Mouse (Mus musculus) right cerebral cortex, adult 2 months (tissue): ENCODE measurements around the gene Vps25.
A peak's percentile ranks its signal among the peaks of the same experiment; 100 is the strongest.

Experiments
- DNase-seq, 2 experiments: peaks; one replicate each; pipeline ENCODE4 v3.0.0; 2021 to 2022; ENCODE audit warnings: low spot score in 2 of 2

Gene Vps25

DNA sequence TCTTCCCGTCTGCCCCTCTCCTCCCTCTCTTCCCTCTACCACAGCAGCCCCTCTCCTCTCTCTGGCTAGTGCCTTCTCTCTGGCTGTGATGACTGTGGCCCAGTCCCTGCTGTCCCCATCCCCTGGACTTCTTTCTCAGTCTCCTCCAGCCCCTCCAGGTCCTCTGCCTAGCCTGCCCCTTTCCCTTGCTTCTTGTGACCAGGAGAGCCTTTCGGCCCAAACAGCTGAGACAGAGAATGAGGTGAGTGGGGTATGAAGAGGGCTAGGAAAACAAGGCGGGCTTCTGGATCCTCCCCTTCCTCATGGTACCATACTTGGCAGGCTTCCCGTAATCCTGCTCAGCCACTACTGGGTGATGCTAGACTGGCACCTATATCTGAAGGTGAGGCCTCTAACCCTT lies 21.8 kb downstream of the Vps25 start:
- no peak for DNase-seq

DNA sequence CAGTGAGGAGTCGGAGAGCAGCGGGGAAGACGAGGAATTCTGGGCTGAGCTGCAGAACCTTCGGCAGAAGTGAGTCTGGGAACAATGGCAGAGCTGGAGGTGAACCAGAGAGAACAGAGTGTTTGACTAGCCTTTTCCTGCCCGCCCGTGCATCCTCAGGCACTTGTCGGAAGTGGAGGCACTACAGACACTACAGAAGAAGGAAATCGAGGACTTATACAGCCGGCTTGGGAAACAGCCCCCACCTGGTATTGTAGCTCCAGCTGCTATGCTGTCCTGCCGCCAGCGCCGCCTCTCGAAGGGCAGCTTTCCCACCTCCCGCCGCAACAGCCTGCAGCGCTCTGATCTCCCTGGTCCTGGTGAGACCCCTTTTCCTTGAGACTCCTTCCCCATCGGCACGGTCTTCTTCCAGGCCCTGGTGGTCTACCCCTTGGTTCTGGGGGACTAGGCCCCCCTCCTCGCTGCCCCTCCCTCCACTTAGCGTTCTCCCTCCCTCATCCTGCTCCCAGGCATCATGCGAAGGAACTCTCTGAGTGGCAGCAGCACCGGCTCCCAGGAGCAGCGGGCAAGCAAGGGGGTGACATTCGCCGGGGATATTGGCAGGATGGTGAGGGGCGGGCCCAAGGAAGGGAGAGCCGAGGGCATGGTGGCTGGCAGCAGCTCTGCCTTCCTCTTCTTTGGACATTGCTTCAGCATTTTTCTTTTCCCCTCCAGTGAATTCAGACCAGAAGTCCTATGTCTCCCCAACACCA lies 23.0 kb downstream of the Vps25 start:
- no peak for DNase-seq

DNA sequence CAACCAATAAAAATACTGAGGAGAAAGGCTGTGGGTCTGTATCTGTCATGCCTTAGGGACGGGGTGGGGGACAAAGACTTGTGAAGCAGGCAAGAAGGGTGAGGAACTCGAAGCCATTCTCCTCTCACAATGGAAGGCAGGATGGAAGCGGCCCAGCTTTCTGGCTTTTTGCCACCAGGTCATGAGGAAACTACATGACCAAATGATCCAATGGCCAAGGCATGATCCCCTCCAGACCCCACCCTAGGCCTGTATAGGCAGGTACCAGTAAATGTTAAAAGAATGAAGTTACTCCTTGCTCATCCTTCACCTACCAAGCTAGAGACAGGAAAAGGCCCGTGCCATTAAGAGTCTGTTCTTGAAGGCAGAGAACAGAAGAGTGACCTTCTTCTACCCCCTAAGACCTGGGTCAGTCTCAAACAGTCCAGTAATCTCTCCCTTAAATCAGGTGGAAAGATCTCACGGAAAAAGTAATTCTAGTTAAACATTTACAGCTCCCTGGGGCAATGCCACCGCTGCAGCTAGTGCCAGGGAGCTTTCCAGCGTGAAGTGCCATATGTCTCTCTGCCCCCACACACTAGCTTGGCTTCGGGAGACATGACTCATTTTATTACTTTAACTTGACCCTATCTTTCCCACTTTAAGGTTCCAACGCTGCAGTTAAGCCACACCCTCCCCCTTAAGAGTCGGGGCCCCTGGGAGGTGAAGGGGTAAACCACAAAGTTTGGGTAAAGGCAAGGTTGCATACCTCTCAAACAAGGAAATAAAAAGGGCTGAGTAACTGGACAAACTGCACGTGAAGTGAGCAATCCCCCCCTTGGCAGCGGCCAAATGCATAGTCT lies 24.1 kb downstream of the Vps25 start:
- DNase-seq, result peak; percentile 26 to 32

DNA sequence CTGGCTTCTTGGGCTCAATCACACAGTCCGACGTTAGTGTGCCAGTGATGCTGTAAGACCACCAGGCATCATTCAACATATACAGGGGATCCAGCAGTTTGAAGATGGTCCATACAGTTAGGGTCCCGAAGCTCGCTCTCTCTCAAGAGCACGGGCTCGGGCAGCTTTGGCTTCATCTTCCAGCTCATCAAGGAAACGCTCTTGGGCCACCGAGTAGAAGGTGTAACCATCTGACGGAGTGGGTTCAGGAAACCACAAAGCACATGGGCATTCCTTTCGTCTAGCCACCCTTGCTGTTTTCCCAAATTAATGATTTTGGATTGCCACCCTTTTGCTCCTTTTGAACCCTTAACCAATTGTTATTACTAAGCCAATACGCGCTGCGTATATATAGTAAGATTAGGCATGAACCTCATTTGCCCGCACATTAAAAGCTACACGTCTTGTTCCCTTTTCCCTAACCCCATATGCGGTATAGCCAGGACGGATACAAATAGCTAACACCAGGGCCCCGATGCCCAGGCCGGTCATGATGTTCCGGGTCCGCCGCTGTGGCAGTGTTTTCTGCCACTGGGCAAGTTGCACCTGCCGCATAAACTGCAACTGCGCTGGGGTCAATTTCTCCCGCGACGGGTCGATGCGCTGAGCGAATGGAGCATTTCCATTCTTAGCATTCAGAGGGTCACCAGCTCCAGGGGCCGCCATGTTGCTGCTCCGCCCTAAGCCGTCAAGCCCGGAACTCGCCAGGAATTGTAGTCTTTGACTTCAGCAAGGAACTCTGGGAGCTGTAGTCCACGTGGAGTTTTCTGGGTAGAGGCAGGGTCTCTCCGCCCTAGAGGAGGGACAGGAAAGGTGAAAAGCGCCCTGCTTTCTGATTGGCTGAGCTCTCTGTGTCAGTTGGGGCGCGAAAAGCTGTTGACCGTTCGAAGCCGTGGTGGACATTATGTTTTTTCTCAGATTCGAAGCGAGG lies 25.0 kb downstream of the Vps25 start, which contains the start of the genes Cntd1 and Coa3:
Gene Cntd1, plus strand, starts transcription at position 790 of the 970 bp plus-strand sequence.
Gene Coa3, minus strand, starts transcription at position 892 of the 970 bp plus-strand sequence.
- DNase-seq, result peak; percentile 90

DNA sequence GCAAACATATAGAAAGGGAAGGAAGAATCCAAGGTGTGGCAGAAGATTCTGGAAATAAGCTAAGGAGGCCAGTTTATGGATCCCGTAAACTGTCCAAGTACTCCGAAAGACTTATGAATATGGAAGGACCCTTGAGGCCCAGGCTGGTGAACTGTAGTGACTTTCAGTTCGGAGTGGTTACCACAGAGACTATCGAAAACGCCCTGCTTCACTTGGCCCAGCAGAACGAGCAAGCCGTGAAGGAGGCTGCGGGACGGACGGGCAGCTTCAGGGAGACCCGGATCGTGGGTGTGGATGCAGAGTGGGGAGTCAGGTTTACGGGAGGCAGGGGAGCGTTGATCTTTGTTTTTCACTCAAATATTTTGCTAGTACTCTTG lies 25.7 kb downstream of the Vps25 start:
- no peak for DNase-seq

DNA sequence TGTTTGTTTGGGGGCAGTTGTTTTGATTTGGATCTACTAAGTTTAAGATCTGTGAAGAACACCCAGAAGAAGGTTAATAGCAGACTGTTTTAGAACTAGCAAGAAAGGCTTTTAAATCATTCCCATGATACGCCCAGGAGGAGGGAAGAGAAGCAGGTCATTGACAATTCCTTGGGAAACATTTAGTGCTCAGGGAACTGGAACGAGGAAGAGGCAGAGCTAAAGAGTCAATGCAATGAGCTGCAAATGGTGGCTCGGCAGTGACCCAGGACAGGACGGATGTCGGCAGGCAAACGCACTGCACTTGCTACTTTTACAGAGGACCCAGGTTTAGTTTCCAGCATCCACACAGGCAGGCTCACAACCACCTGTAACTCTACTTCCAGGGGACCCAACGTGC lies 27.3 kb downstream of the Vps25 start:
- DNase-seq, result no peak

DNA sequence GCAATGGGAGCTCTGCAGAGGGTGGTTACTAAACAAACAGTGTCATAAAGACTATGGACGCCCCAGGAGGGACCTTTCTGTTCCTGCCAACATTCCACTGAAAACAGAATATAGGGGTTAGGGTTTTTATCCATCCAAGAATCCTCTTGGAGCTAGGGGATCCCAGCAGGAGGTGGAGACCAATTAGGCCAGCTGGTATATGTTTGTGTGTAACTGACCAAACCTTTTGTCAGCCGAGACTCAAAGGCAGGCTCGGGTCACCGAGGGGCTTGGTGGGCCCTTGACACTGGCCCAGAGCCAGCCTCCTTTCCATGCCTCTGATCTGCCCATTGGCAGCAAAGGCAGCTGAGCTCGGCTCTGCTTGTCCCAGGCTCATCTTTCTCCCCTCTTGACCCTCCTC lies 29.4 kb downstream of the Vps25 start:
- DNase-seq, result no peak

DNA sequence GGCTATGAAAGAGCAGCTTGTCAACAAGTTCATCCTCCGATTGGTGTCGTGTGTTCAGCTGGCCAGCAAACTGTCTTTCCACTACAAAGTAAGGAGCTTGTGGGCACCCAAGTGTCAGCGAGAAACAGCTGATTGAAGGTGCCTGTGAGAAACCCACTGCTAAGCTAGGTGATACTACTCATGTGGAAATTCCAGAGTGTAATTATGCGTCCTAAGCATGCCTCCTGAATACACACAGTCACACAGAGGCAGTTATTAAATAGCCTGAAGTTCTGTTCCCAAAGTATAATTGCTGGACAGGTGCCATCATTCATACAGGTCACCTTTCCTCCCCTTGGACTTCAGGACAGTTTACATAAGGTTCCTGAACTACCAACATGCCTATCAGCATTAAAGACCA lies 30.3 kb downstream of the Vps25 start:
- DNase-seq, result no peak

DNA sequence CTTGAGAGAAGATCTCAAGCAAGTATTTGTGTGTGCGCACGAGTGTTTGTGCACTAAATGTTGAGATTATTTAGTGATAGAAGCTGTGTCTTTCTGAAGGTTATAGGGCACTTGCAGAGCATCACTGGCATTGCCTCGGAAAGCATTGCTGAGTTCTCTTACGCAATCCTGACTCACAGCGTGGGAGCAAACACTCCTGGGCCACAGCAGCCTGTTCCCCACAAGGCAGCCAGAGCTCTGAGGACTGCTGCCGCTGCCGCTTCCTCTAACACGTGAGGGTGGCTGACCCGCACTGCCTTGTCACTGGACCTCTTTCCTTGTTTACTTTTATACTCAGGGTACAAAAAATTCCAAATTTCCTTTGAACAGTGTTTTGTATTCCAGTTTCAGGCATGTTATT lies 33.8 kb downstream of the Vps25 start:
- DNase-seq, result no peak

DNA sequence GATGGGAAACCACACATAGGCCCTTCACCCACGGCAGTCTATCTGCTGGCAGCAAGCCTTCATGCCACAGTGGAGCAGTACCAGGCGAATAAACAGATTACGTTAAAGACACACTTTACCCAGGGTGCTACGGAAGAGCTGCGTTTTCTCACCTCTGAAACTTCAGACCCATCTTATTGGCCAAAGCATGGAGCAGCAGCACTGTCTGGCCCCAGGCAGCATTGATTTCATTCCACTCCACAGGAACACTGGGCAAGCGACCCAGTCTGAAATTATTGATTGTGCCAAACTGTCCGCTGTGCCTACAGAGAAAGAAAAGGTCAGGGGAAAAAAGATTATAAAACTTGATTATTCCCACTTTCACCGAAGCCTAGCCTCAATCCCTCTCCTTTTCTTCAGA lies 37.7 kb downstream of the Vps25 start:
- no peak for DNase-seq

DNA sequence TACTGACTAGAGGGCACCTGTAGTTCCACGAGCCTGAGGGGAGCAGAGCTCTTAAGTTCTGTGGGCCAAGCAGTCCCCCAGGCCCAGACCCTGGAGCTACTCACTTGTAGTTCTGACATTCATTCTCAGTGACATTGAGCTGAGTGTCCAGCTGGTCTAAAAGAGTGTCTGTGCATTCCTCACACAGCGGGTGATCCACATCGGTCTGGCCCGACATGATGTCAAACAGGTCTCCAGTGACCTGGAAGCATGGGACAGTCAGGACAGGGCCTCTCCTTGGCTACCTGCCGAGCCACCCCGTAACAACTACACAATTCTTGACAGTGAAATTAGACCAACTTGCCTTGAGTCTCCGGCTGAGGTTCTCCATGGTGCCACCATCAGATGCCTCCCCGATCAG lies 41.7 kb downstream of the Vps25 start:
- DNase-seq, result no peak

DNA sequence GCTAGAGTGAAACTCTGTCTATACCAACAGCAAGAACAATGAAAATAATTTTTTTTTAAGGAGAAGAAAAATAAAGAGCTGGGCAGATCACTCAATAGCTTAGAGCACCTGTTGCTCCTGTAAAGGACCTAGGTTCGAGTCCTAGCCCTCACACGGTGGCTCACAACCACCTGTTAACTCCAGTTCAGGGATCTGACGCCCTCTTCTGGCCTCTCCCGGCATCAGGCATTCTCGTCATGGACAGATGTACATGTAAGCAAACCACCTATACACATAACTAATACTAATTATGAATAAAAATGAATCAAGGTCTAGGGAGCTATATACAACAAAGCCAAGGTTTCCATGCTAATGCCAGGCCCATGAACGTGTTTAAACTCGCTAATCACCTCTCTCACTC lies 47.4 kb downstream of the Vps25 start:
- no peak for DNase-seq

DNA sequence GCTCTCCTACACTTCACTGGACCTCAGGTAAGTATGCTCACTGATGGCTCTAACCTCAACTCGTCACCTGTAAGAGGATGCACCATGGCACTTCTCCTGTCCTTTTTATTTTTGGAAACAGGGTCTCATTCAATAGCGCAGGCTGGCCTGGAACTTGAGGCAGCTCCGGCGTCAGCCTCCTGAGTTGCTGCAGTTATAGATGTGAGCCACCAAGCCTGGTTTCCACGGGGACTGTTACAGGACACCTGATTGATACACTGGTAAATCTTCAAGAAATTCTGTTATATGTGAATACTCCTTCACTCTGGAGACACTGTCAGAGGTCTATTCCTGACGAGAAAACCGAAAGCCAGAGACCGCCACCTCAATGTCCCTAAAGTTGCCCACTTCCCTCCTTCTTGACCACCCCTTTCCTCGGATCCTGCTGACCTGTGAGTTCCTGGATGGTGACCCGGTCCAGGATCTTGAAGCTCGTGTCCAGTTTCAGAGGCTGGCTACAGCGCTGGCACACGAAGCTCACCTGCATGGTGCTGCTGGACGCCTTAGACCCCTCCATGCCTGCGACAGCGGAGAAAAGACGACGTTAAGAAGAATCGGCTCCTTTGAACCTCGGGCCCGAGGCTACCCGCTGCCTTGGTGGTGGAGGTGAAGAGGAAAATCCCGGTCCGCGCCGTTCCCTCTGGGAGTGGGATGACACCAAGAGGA lies 47.9 kb downstream of the Vps25 start:
- no peak for DNase-seq

DNA sequence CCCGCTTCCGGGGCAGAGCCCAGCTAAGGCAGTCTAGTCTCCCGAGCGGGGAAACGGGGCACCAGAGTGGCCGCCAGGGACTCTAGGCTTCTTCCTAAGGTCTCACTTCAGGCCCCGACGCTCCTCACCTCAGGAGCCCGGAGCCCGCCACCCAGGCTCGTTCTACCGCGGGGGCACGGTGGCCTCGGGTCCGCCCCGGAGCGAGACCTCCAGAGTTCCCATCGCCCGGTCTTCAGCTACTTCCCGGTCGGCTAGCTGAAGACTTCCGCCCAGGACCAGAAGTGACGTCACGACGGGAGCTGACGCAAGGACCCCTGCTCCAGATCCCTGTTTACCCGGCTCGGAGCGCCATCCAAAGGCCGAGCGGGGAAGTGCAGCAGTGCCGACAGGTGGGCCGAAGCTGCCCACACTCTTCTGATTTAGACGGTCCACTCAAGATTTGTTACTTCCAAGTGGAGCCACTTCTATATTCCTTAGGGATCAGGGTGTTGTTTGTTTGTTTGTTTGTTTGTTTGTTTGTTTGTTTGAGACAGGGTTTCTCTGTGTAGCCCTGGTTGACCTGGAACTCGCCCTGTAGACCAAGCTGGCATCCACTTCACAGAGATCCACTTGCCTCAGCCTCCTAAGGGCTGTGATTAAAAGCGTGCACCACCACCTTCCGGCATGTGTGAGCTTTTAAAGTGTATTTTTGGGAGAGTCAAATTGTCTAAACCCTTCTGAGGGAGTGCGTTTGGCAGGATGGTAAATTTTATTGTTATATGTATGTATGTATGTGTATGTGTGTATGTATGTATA lies 48.7 kb downstream of the Vps25 start, which contains the start of gene Becn1:
Gene Becn1, minus strand, starts transcription at position 283 of the 795 bp plus-strand sequence.
- peak; percentile 97 to 98 for DNase-seq

DNA sequence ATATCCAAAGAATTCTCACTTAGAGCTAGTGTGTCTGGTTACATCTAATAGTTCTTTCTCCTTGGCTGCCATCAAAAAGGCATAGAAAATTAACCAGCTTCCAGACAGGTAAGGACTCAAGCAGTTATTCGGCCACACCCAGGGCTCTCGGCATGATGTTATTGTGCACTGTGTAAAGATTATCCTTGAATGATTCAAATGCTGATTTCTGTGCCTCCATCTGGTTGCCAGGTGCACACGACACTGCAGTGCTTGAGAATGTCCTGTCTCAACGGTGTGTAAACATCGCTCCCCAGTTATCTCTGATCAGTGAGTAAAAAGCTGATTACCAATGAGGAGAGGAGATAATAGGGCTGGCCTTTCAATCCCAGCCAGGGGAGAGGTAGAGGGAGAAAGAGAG lies 54.2 kb downstream of the Vps25 start:
- no peak for DNase-seq
